In the genomic region with DNA sequence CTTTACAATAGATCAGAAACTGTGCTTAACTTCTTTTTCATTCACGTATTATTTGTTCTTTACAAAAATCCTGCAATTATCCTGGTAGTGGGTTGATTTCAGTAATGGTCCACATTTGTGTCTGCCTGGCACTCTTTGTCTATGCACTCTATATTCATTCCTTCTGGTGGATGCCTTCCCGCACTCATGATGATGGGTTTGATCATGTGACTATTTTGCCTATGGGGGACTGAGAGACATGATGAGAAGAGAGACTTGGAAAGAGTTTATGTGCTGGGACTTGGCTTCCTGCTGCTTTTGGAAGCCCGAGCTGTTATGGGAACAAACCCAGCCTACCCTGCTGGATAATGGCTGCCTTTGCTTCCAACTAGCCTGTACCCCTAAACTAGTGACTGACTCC, we compare ENCODE assay signal across 21 mouse cellular contexts.
DNase-seq lines count a peak whose midpoint lies in the region; ATAC-seq lines count a peak whose summit lies in the region.
"Had no signal": no experiment of that assay in that cellular context is flagged by ENCODE, and none has a peak within 500 bp of the region (broad histone marks: within the 10 kb centered on the region; RNA-seq: fewer than 3 reads in every experiment).

No protein-coding gene starts in this region.

- no peak overlapping the region for H3K9ac ChIP-seq in forebrain, embryonic 13.5 days
- no peak overlapping the region for H3K9ac ChIP-seq in forebrain, embryonic 12.5 days
- H3K9ac ChIP-seq in forebrain, embryonic 15.5 days (replicated peaks): no peak overlapping the region
- no peak overlapping the region for H3K9ac ChIP-seq in forebrain, embryonic 16.5 days (replicated peaks; ENCODE audit: low read depth, low read length)
- H3K9ac ChIP-seq: embryonic facial prominence, embryonic 12.5 days had no signal

- no peaks in the 10 kb centered on the region for H3K36me3 ChIP-seq in forebrain, embryonic 13.5 days (ENCODE audit: poor library complexity, severe bottlenecking)
- no peaks in the 10 kb centered on the region for H3K36me3 ChIP-seq in forebrain, embryonic 12.5 days (replicated peaks)
- H3K36me3 ChIP-seq in forebrain, embryonic 15.5 days: no peaks in the 10 kb centered on the region
- no peaks in the 10 kb centered on the region for H3K36me3 ChIP-seq in forebrain, embryonic 10.5 days (replicated peaks)
- no peaks in the 10 kb centered on the region for H3K36me3 ChIP-seq in forebrain, embryonic 16.5 days (ENCODE audit: control insufficient read depth, insufficient read depth)
- H3K36me3 ChIP-seq: embryonic facial prominence, embryonic 10.5 days; embryonic facial prominence, embryonic 12.5 days; G1E had no signal

- WGBS in forebrain, embryonic 13.5 days: 80% methylated on average over 3 of the region's 3 CpGs
- 80% methylated on average over 3 of the region's 3 CpGs for WGBS in forebrain, embryonic 12.5 days
- WGBS in forebrain, embryonic 15.5 days: 64% methylated on average over 3 of the region's 3 CpGs
- 80% methylated on average over 3 of the region's 3 CpGs for WGBS in forebrain, embryonic 10.5 days
- WGBS in forebrain, embryonic 16.5 days: 59% methylated on average over 3 of the region's 3 CpGs

- H3K4me1 ChIP-seq in forebrain, embryonic 13.5 days: no peaks in the 10 kb centered on the region
- H3K4me1 ChIP-seq in forebrain, embryonic 12.5 days: no peaks in the 10 kb centered on the region
- no peaks in the 10 kb centered on the region for H3K4me1 ChIP-seq in forebrain, embryonic 15.5 days
- no peaks in the 10 kb centered on the region for H3K4me1 ChIP-seq in forebrain, embryonic 10.5 days
- 0 out of 2 replicates have a peak, but pooled peaks cover 4% of the 10 kb centered on the region for H3K4me1 ChIP-seq in forebrain, embryonic 16.5 days (replicated peaks; ENCODE audit: control insufficient read depth, insufficient read depth, low read length)
- H3K4me1 ChIP-seq: embryonic facial prominence, embryonic 10.5 days; embryonic facial prominence, embryonic 12.5 days had no signal

- H3K9me3 ChIP-seq in forebrain, embryonic 13.5 days (replicated peaks): no peaks in the 10 kb centered on the region
- H3K9me3 ChIP-seq in forebrain, embryonic 12.5 days: no peaks in the 10 kb centered on the region
- H3K9me3 ChIP-seq in forebrain, embryonic 15.5 days: no peaks in the 10 kb centered on the region
- no peaks in the 10 kb centered on the region for H3K9me3 ChIP-seq in forebrain, embryonic 10.5 days
- H3K9me3 ChIP-seq in forebrain, embryonic 16.5 days (ENCODE audit: control insufficient read depth, low read length): no peaks in the 10 kb centered on the region
- H3K9me3 ChIP-seq: embryonic facial prominence, embryonic 10.5 days; embryonic facial prominence, embryonic 12.5 days had no signal

- ATAC-seq in forebrain, embryonic 13.5 days: peak; percentile 19; the same call in 1 of the 2 replicates
- no peak for ATAC-seq in forebrain, embryonic 12.5 days (ENCODE audit: low FRiP score)
- ATAC-seq in forebrain, embryonic 15.5 days (replicated peaks): 0 out of 2 replicates have a peak, but pooled peaks have one; percentile 32
- peak; percentile 67 for ATAC-seq in forebrain, embryonic 16.5 days
- ATAC-seq: activated CD4-positive, CD25-positive, alpha-beta regulatory T cell, adult 4 months; CD4-positive, CD25-positive, alpha-beta regulatory T cell, adult 4 months; Patski had no signal

- H3K27ac ChIP-seq in forebrain, embryonic 13.5 days: no peak overlapping the region
- no peak overlapping the region for H3K27ac ChIP-seq in forebrain, embryonic 12.5 days
- no peak overlapping the region for H3K27ac ChIP-seq in forebrain, embryonic 15.5 days (replicated peaks)
- H3K27ac ChIP-seq in forebrain, embryonic 10.5 days: no peak overlapping the region
- peak overlapping the region; percentile 9; the same call in 1 of the 2 replicates for H3K27ac ChIP-seq in forebrain, embryonic 16.5 days (ENCODE audit: low read length)
- H3K27ac ChIP-seq: embryonic facial prominence, embryonic 10.5 days; embryonic facial prominence, embryonic 12.5 days had no signal

- no peaks in the 10 kb centered on the region for H3K27me3 ChIP-seq in forebrain, embryonic 13.5 days
- no peaks in the 10 kb centered on the region for H3K27me3 ChIP-seq in forebrain, embryonic 12.5 days
- no peaks in the 10 kb centered on the region for H3K27me3 ChIP-seq in forebrain, embryonic 15.5 days
- H3K27me3 ChIP-seq in forebrain, embryonic 10.5 days (ENCODE audit: poor library complexity, severe bottlenecking): no peaks in the 10 kb centered on the region
- H3K27me3 ChIP-seq in forebrain, embryonic 16.5 days (replicated peaks; ENCODE audit: control insufficient read depth, insufficient read depth, low read length): no peaks in the 10 kb centered on the region
- H3K27me3 ChIP-seq: embryonic facial prominence, embryonic 12.5 days; Patski had no signal

- H3K4me2 ChIP-seq in forebrain, embryonic 13.5 days: no peak overlapping the region
- no peak overlapping the region for H3K4me2 ChIP-seq in forebrain, embryonic 12.5 days
- H3K4me2 ChIP-seq in forebrain, embryonic 15.5 days (replicated peaks): no peak overlapping the region
- no peak overlapping the region for H3K4me2 ChIP-seq in forebrain, embryonic 16.5 days (ENCODE audit: low read length)
- H3K4me2 ChIP-seq: embryonic facial prominence, embryonic 12.5 days had no signal

- no peak overlapping the region for H3K4me3 ChIP-seq in forebrain, embryonic 13.5 days
- H3K4me3 ChIP-seq in forebrain, embryonic 12.5 days (replicated peaks): no peak overlapping the region
- H3K4me3 ChIP-seq in forebrain, embryonic 15.5 days: no peak overlapping the region
- H3K4me3 ChIP-seq in forebrain, embryonic 10.5 days: no peak overlapping the region
- no peak overlapping the region for H3K4me3 ChIP-seq in forebrain, embryonic 16.5 days (replicated peaks; ENCODE audit: low read length)
- H3K4me3 ChIP-seq: embryonic facial prominence, embryonic 10.5 days; embryonic facial prominence, embryonic 12.5 days had no signal

- no peak for DNase-seq in forebrain, embryonic 10.5 days (ENCODE audit: extremely low spot score, low spot score)
- no peak for DNase-seq in heart, postnatal 4 days
- no peak for DNase-seq in adipocyte (ENCODE audit: low spot score)
- DNase-seq: adrenal gland, adult 8-10 months; adrenal gland, postnatal 14 days; adrenal gland, postnatal 36 days; B cell, adult 2 months; cerebellum, adult 11-12 months; cerebellum, adult 2 months; cerebellum, adult 9-10 months; cerebellum, postnatal 25 days had no signal
